Mouse (Mus musculus) hindbrain, embryonic 11.5 days (tissue): ENCODE data around the gene Col9a1. TPM values are rescaled to one million over a fixed set of nuclear protein-coding genes. Genes with fewer than 3 reads are reported as not detected.
A peak's percentile ranks its signal among the peaks of the same experiment; 100 is the strongest.

Experiments
- ATAC-seq: fragments of 200-750 bp; cut with Nextera tagmentation; 2 replicates; pipeline ENCODE4 v1.8.0; 2017; ENCODE audit warnings: mild to moderate bottlenecking, moderate TSS enrichment, moderate library complexity; ENCODE audit not compliant: low FRiP score
- DNase-seq: peaks from one replicate; pipeline ENCODE4 v3.0.0-alpha.2; 2015; ENCODE audit warnings: low spot score
- H3K27ac ChIP-seq: fragments of 300-500 bp; sonication (generic); 2 replicates; pipeline ENCODE4 v1.5.1; 2014; ENCODE audit warnings: mild to moderate bottlenecking, low read depth, low read length
- H3K27me3 ChIP-seq: fragments of 300-500 bp; sonication (generic); 2 replicates; pipeline ENCODE4 v1.6.1; 2014; ENCODE audit warnings: mild to moderate bottlenecking, low read length, moderate library complexity, mixed read lengths; ENCODE audit not compliant: control insufficient read depth, insufficient read depth
- H3K36me3 ChIP-seq: fragments of 300-500 bp; sonication (generic); 2 replicates; pipeline ENCODE4 v1.6.1; 2014; ENCODE audit warnings: mild to moderate bottlenecking, low read length, moderate library complexity, mixed read lengths; ENCODE audit not compliant: control insufficient read depth, insufficient read depth
- H3K4me1 ChIP-seq: fragments of 300-500 bp; sonication (generic); replicated peaks from 2 replicates; pipeline ENCODE4 v1.6.1; 2014; ENCODE audit warnings: low read length, mixed read lengths; ENCODE audit not compliant: control insufficient read depth, insufficient read depth
- H3K4me2 ChIP-seq: fragments of 300-500 bp; sonication (generic); replicated peaks from 2 replicates; pipeline ENCODE4 v1.6.1; 2014; ENCODE audit warnings: mild to moderate bottlenecking, low read depth, low read length
- H3K4me3 ChIP-seq: fragments of 300-500 bp; sonication (generic); 2 replicates; pipeline ENCODE4 v1.5.1; 2014; ENCODE audit warnings: low read depth, low read length
- H3K9ac ChIP-seq: fragments of 300-500 bp; sonication (generic); 2 replicates; pipeline ENCODE4 v1.6.1; 2014; ENCODE audit warnings: low read depth, low read length
- H3K9me3 ChIP-seq: fragments of 300-500 bp; sonication (generic); 2 replicates; pipeline ENCODE4 v1.6.1; 2016; ENCODE audit warnings: low read length; ENCODE audit not compliant: control insufficient read depth
- WGBS: fragments of 180-500 bp; shearing (Covaris S2); extraction: QIAGEN DNeasy Blood & Tissue Kit; methylation state at CpG from one replicate; pipeline ENCODE4 v1.1.7; 2014; 5-methylcytosine and 5-hydroxymethylcytosine counted together
- polyA plus RNA-seq: library from polyadenylated mRNA; unstranded; fragments of >200 nt; fragmentation: Nextera tagmentation; extraction: Ambion mirVana; gene quantifications from 2 replicates; pipeline ENCODE4 v1.2.1, GENCODE M21; 2014

The Col9a1 gene
- polyA plus RNA-seq, 1 experiment from 2014 or later: 26.8 TPM

- Histone ChIP-seq H3K9ac (no peak overlapping the region), H3K27ac (no peak overlapping the region), H3K36me3 (no peaks in the 10 kb centered on the region), H3K27me3 (no peaks in the 10 kb centered on the region), H3K4me3 (no peak overlapping the region), H3K4me2 (no peak overlapping the region), H3K9me3 (no peaks in the 10 kb centered on the region), H3K4me1 (no peaks in the 10 kb centered on the region)
- WGBS: 88% methylated on average over 6 of the region's 6 CpGs
- DNase-seq (no peak), ATAC-seq (no peak)
Observed at GRCm38 (mm10) chr1:24226941-24227711, 49.7 kb downstream of the Col9a1 start.

GRCm38 (mm10) chr1:24229552-24229951, 52.1 kb downstream of the Col9a1 start:
- Histone ChIP-seq H3K27me3 (no peaks in the 10 kb centered on the region), H3K9me3 (no peaks in the 10 kb centered on the region), H3K27ac (no peak overlapping the region), H3K4me3 (no peak overlapping the region), H3K4me1 (no peaks in the 10 kb centered on the region), H3K4me2 (no peak overlapping the region), H3K9ac (no peak overlapping the region), H3K36me3 (no peaks in the 10 kb centered on the region)
- DNase-seq (no peak), ATAC-seq (no peak)
- 82% methylated on average over 1 of the region's 1 CpGs for WGBS

GRCm38 (mm10) chr1:24230428-24230827, 53.0 kb downstream of the Col9a1 start:
- no peaks in the 10 kb centered on the region for H3K27me3 ChIP-seq
- no peak for ATAC-seq
- H3K4me3 ChIP-seq: no peak overlapping the region
- H3K4me1 ChIP-seq: no peaks in the 10 kb centered on the region
- H3K4me2 ChIP-seq: no peak overlapping the region
- H3K9me3 ChIP-seq: no peaks in the 10 kb centered on the region
- WGBS: 34% methylated on average over 8 of the region's 8 CpGs
- no peak overlapping the region for H3K9ac ChIP-seq
- no peak overlapping the region for H3K27ac ChIP-seq
- no peaks in the 10 kb centered on the region for H3K36me3 ChIP-seq
- DNase-seq: peak; percentile 14

- ATAC-seq (no peak), DNase-seq (no peak)
- Histone ChIP-seq H3K9me3 (no peaks in the 10 kb centered on the region), H3K4me1 (no peaks in the 10 kb centered on the region), H3K27ac (no peak overlapping the region), H3K27me3 (no peaks in the 10 kb centered on the region), H3K9ac (no peak overlapping the region), H3K4me2 (no peak overlapping the region), H3K4me3 (no peak overlapping the region), H3K36me3 (no peaks in the 10 kb centered on the region)
- WGBS: 85% methylated on average over 3 of the region's 3 CpGs
Observed at GRCm38 (mm10) chr1:24231504-24232270, 54.3 kb downstream of the Col9a1 start.

- H3K4me2 ChIP-seq: no peak overlapping the region
- WGBS: 67% methylated on average over 1 of the region's 1 CpGs
- H3K4me1 ChIP-seq: no peaks in the 10 kb centered on the region
- ATAC-seq (no peak), DNase-seq (no peak)
- H3K9me3 ChIP-seq: no peaks in the 10 kb centered on the region
- no peaks in the 10 kb centered on the region for H3K36me3 ChIP-seq
- no peak overlapping the region for H3K27ac ChIP-seq
- H3K27me3 ChIP-seq: no peaks in the 10 kb centered on the region
- no peak overlapping the region for H3K9ac ChIP-seq
- H3K4me3 ChIP-seq: no peak overlapping the region
Observed at GRCm38 (mm10) chr1:24236330-24236729, 58.9 kb downstream of the Col9a1 start.

- WGBS: 37% methylated on average over 8 of the region's 8 CpGs
- H3K9me3 ChIP-seq: no peaks in the 10 kb centered on the region
- no peak overlapping the region for H3K4me2 ChIP-seq
- ATAC-seq: peak; percentile 47
- DNase-seq: peak; percentile 23
- H3K4me3 ChIP-seq: no peak overlapping the region
- no peaks in the 10 kb centered on the region for H3K36me3 ChIP-seq
- no peaks in the 10 kb centered on the region for H3K4me1 ChIP-seq
- H3K27me3 ChIP-seq: no peaks in the 10 kb centered on the region
- no peak overlapping the region for H3K9ac ChIP-seq
- no peak overlapping the region for H3K27ac ChIP-seq
Observed at GRCm38 (mm10) chr1:24240039-24240691, 62.8 kb downstream of the Col9a1 start.

- H3K9me3 ChIP-seq: no peaks in the 10 kb centered on the region
- DNase-seq (no peak), ATAC-seq (no peak)
- H3K27ac ChIP-seq: no peak overlapping the region
- H3K4me3 ChIP-seq: no peak overlapping the region
- H3K9ac ChIP-seq: no peak overlapping the region
- H3K36me3 ChIP-seq: no peaks in the 10 kb centered on the region
- H3K4me2 ChIP-seq: no peak overlapping the region
- WGBS: 87% methylated on average over 10 of the region's 10 CpGs
- no peaks in the 10 kb centered on the region for H3K4me1 ChIP-seq
- H3K27me3 ChIP-seq: no peaks in the 10 kb centered on the region
Observed at GRCm38 (mm10) chr1:24244931-24245330, 67.5 kb downstream of the Col9a1 start.

- Histone ChIP-seq H3K9me3 (no peaks in the 10 kb centered on the region), H3K27me3 (no peaks in the 10 kb centered on the region), H3K4me3 (no peak overlapping the region), H3K4me1 (no peaks in the 10 kb centered on the region), H3K4me2 (no peak overlapping the region), H3K36me3 (no peaks in the 10 kb centered on the region), H3K9ac (no peak overlapping the region), H3K27ac (no peak overlapping the region)
- WGBS: 58% methylated on average over 13 of the region's 13 CpGs
- ATAC-seq (peak; percentile 61; the same call in 1 of the 2 replicates), DNase-seq (peak; percentile 34)
Observed at GRCm38 (mm10) chr1:24245700-24246375, 68.4 kb downstream of the Col9a1 start.
